Mouse (Mus musculus): ENCODE data around the gene Ccl7. TPM values are rescaled to one million over a fixed set of nuclear protein-coding genes. Genes with fewer than 3 reads are reported as not detected.

Ccl7 gene
- polyA plus RNA-seq, 1 experiment from 2014 or later, result 0.60 TPM

DNA sequence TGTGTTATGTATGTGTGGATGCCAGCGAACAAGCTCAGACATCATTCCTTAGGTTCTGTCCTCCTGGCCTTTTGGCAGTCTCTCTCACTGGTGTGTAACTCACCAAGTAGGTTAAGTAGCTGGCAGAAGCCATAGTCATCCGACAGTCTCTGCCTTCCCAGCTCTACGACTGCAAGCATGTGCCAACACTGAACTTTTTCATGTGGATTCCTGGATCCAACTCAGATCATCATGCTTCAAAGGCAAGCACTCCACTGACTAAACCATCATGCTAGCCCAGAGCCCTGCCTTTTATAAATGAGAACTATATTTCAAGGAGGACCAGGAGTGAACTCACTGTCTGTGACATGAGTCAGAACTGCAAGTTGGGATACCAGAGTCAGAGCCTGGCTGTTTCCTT lies 28.2 kb downstream of the Ccl7 start:
- Histone ChIP-seq H3K27me3 (ENCODE audit: control insufficient read depth, insufficient read depth, low read length) (no peaks in the 10 kb centered on the region), H3K36me3 (ENCODE audit: control insufficient read depth, insufficient read depth, low read length) (no peaks in the 10 kb centered on the region), H3K27ac (ENCODE audit: low read depth, low read length) (no peak overlapping the region), H3K9ac (ENCODE audit: low read length) (no peak overlapping the region), H3K9me3 (ENCODE audit: control insufficient read depth, low read length) (no peaks in the 10 kb centered on the region), H3K4me2 (ENCODE audit: low read depth) (no peak overlapping the region), H3K4me3 (ENCODE audit: low read depth, low read length) (no peak overlapping the region), H3K4me1 (ENCODE audit: control insufficient read depth, insufficient read depth, low read length) (no peaks in the 10 kb centered on the region)
- WGBS, result 87% methylated on average over 3 of the region's 3 CpGs
- ATAC-seq (ENCODE audit: insufficient read depth, low FRiP score, low TSS enrichment) (no peak), DNase-seq (ENCODE audit: low spot score) (no peak)

DNA sequence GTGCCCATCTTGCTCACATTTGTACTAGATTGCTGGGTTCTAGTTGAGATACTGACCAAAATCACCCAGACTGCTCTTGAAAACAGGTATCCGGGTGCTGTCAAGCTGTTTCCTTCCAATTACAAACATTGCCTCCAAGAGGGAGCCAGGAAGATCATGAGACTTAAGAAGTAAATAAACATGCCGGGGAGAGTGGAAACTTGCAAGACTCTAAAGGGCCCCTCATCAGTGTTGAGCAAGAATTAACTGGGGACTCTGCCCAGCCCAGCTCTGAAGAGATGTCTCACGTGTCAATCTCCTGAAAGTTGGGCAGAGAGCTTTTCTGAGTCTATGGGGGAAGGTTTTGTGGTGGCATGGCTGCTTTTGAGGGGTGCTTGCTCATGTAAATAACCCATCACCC lies 31.5 kb downstream of the Ccl7 start:
- H3K27ac ChIP-seq (ENCODE audit: low read depth, low read length), result no peak overlapping the region
- no peaks in the 10 kb centered on the region for H3K9me3 ChIP-seq (ENCODE audit: control insufficient read depth, low read length)
- no peak overlapping the region for H3K4me3 ChIP-seq (ENCODE audit: low read depth, low read length)
- no peak for ATAC-seq (ENCODE audit: insufficient read depth, low FRiP score, low TSS enrichment)
- 76% methylated on average over 3 of the region's 3 CpGs for WGBS
- no peaks in the 10 kb centered on the region for H3K4me1 ChIP-seq (ENCODE audit: control insufficient read depth, insufficient read depth, low read length)
- H3K9ac ChIP-seq (ENCODE audit: low read length), result no peak overlapping the region
- no peaks in the 10 kb centered on the region for H3K27me3 ChIP-seq (ENCODE audit: control insufficient read depth, insufficient read depth, low read length)
- H3K36me3 ChIP-seq (ENCODE audit: control insufficient read depth, insufficient read depth, low read length), result no peaks in the 10 kb centered on the region
- no peak overlapping the region for H3K4me2 ChIP-seq (ENCODE audit: low read depth)
- DNase-seq (ENCODE audit: low spot score), result no peak

DNA sequence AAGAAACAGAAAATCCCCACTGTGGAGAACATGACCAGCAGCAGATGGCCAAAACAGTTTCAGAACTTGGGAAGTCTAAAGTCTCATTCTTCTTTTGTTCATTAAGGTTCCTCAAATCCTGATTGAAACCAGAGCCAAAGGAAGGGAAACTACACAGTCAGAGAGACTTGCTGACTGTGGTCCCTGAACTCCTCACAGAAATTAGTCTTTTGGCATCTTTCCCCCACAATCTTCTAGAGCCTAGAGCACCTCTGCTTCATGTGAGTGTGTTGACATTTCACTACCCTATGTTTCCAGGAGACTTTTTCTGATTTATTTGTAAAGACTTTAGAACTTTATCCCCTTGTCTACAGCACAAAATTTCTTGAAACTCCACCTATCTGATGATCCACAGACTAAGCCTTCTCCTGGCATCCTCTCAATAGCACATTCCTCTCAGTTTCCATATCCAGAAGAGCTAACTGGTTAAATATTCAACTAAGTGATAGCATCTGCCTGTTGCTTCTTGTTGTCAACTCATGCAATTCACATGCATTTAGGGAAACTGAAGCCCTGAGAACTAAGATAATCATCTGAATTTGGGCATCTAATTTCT lies 32.7 kb downstream of the Ccl7 start:
- Histone ChIP-seq H3K36me3 (ENCODE audit: control insufficient read depth, insufficient read depth, low read length) (no peaks in the 10 kb centered on the region), H3K27ac (ENCODE audit: low read depth, low read length) (no peak overlapping the region), H3K9me3 (ENCODE audit: control insufficient read depth, low read length) (no peaks in the 10 kb centered on the region), H3K4me1 (ENCODE audit: control insufficient read depth, insufficient read depth, low read length) (no peaks in the 10 kb centered on the region), H3K9ac (ENCODE audit: low read length) (no peak overlapping the region), H3K4me2 (ENCODE audit: low read depth) (no peak overlapping the region), H3K4me3 (ENCODE audit: low read depth, low read length) (no peak overlapping the region), H3K27me3 (ENCODE audit: control insufficient read depth, insufficient read depth, low read length) (no peaks in the 10 kb centered on the region)
- DNase-seq (ENCODE audit: low spot score), result no peak
- ATAC-seq (ENCODE audit: insufficient read depth, low FRiP score, low TSS enrichment), result no peak

DNA sequence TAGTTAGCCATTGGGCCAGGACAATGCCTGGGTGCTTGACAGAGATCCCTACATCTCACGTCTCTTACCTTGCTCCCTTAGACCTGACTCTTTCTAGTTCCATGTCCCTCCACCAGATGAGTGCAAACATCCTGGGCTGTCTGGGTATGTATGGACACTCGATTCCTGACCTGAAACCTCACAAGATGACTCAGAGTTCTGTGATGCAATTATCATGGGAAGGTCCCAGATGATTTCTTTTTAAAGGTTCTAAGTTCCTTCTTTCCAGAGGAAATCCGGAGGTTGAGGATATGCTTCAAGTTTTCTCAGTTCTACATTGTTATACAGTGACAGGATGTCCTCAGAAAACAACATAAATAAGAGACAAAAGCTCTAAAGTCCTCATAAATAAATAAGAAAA lies 35.4 kb downstream of the Ccl7 start:
- no peak overlapping the region for H3K4me3 ChIP-seq (ENCODE audit: low read depth, low read length)
- no peaks in the 10 kb centered on the region for H3K36me3 ChIP-seq (ENCODE audit: control insufficient read depth, insufficient read depth, low read length)
- WGBS, result 81% methylated on average over 3 of the region's 3 CpGs

DNA sequence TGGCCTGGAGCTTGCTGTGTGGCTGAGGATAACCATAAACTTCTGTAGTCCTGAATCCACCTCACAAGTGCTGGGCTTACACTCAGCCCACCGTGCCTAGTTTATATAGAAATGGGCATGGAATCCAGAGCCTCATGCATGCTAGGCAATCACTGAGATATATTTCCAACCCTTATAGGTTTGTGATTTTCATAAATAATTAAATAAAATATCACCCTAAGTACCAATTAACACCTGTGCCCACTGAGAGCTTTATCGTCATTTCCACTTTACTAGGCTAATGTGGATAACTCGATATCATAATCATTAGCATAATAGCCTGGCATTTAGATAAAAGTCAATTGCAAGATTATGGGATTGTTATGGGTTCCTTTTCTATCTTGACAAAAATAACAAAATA lies 38.8 kb downstream of the Ccl7 start:
- no peak overlapping the region for H3K4me2 ChIP-seq (ENCODE audit: low read depth)
- no peak overlapping the region for H3K27ac ChIP-seq (ENCODE audit: low read depth, low read length)
- H3K9me3 ChIP-seq (ENCODE audit: control insufficient read depth, low read length), result no peaks in the 10 kb centered on the region
- DNase-seq (ENCODE audit: low spot score) (no peak), ATAC-seq (ENCODE audit: insufficient read depth, low FRiP score, low TSS enrichment) (no peak)
- no peaks in the 10 kb centered on the region for H3K4me1 ChIP-seq (ENCODE audit: control insufficient read depth, insufficient read depth, low read length)
- 96% methylated on average over 3 of the region's 3 CpGs for WGBS
- no peak overlapping the region for H3K9ac ChIP-seq (ENCODE audit: low read length)
- no peak overlapping the region for H3K4me3 ChIP-seq (ENCODE audit: low read depth, low read length)
- H3K36me3 ChIP-seq (ENCODE audit: control insufficient read depth, insufficient read depth, low read length), result no peaks in the 10 kb centered on the region
- H3K27me3 ChIP-seq (ENCODE audit: control insufficient read depth, insufficient read depth, low read length), result no peaks in the 10 kb centered on the region

More for the DNA sequence above, 35.4 kb downstream of the Ccl7 start:
- Histone ChIP-seq H3K9me3 (ENCODE audit: control insufficient read depth, low read length) (no peaks in the 10 kb centered on the region), H3K9ac (ENCODE audit: low read length) (no peak overlapping the region), H3K27ac (ENCODE audit: low read depth, low read length) (no peak overlapping the region), H3K4me2 (ENCODE audit: low read depth) (no peak overlapping the region), H3K4me1 (ENCODE audit: control insufficient read depth, insufficient read depth, low read length) (no peaks in the 10 kb centered on the region), H3K27me3 (ENCODE audit: control insufficient read depth, insufficient read depth, low read length) (no peaks in the 10 kb centered on the region)
- DNase-seq (ENCODE audit: low spot score) (no peak), ATAC-seq (ENCODE audit: insufficient read depth, low FRiP score, low TSS enrichment) (no peak)

Other genes with a start within 250 kb of the Ccl7 start
- gene 5530401A14Rik, start 185.0 kb upstream of the Ccl7 start, polyA plus RNA-seq (2014; fragmentation: Nextera tagmentation; extraction: Ambion mirVana), result 0.08 TPM in 1 of 2 replicates, not detected in the other
- gene Asic2, start 77.3 kb upstream of the Ccl7 start, polyA plus RNA-seq (2014; fragmentation: Nextera tagmentation; extraction: Ambion mirVana), result 2.3 and 2.5 TPM in 2 replicates
- gene Ccl2, start 10.1 kb upstream of the Ccl7 start, polyA plus RNA-seq (2014; fragmentation: Nextera tagmentation; extraction: Ambion mirVana), result 1.6 and 2.1 TPM in 2 replicates
- not detected in 2 replicates for gene Gm17268, start 7.2 kb upstream of the Ccl7 start, polyA plus RNA-seq (2014; fragmentation: Nextera tagmentation; extraction: Ambion mirVana)
- 0.21 TPM in 1 of 2 replicates, not detected in the other for gene Ccl11, start 12.1 kb downstream of the Ccl7 start, polyA plus RNA-seq (2014; fragmentation: Nextera tagmentation; extraction: Ambion mirVana)
- 0.97 and 2.2 TPM in 2 replicates for gene Ccl12, start 56.1 kb downstream of the Ccl7 start, polyA plus RNA-seq (2014; fragmentation: Nextera tagmentation; extraction: Ambion mirVana)
- not detected in 2 replicates for gene Ccl8, start 69.5 kb downstream of the Ccl7 start, polyA plus RNA-seq (2014; fragmentation: Nextera tagmentation; extraction: Ambion mirVana)

Data from neural tube, embryonic 11.5 days (tissue).